Mouse (Mus musculus) A20 (cell line): ENCODE data around the gene Man1c1.

Source experiments
- DNase-seq: peaks from one replicate; pipeline ENCODE4 v3.0.0-alpha.2; 2011; ENCODE audit warnings: low read depth, low spot score

The Man1c1 gene

DNA sequence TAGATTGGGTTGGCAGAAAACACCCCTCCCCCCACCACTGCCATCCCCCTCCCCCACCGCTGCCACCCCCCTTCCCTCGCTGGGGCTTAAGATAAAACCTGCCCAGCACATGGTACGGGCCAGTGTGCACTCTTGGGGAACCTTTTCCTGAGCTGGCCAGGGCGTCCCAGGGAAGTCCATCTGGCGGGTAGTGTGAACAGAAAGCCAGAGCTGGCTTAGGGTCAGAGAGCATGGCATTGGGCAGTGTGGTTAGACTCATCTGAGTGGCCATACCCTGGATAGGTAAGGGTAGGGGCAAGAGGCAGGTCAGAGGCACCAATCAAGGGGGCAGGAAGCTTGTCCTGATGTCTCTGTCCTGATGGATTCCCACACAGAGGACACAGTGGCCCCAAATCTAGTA, 124.5 kb downstream of the Man1c1 start:
- DNase-seq, result no peak

DNA sequence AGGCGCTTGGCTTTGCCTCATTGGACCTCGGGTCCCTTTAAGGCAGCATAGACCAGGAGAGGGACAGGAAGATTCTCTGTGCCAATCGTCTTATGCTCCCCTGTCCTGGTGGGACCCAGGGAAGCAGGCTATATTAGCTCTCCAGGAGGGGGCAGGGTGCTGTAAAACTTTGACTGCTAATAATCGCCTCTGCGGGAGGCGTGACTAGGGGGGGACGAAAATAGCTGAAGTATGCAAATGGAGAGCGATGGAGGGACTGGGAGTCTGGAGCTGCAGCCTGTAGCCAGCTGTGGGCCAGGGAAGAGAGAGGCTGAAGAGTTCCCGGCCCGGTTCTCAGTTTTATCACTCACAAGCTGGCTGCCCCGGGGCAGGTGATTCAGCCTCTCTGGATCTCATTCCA, 124.9 kb downstream of the Man1c1 start:
- peak; percentile 87 for DNase-seq

DNA sequence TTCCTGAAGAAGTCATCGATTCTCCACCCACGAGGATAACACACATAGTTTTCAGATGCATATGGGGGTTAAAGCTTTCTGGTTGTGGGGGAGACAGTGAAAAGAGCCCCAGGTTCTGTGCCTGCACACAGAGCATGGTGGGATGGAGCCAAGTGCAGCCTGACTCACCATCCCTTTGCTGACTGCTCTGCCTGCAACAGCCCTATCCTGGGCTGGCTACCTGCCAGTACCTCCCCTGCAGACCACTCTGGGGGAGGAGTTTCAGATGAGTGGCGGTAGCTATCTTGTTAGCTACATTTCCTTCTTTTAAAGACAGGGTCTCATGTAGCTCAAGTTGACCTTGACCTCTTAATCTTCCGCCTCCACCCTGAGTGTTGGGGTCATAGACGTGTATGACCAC, 125.7 kb downstream of the Man1c1 start:
- DNase-seq, result no peak

DNA sequence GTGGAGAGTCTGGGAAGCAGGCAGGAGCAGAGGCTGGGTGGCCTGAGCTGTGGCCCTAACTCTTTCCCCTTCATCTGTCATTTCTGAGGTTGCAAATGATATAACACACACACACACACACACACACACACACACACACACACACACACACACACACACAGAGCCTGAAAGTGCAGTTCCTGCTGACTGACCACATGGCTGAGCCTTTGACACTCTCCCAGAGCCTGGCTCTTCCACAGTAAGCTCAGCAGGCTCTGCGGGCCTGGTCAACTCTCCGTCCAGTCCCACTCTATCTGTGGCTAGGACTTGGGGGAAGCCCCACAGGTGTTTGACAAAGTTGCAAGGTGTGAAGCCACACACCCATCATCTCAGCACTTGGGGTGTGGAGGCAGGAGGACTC, 126.8 kb downstream of the Man1c1 start:
- DNase-seq, result no peak

DNA sequence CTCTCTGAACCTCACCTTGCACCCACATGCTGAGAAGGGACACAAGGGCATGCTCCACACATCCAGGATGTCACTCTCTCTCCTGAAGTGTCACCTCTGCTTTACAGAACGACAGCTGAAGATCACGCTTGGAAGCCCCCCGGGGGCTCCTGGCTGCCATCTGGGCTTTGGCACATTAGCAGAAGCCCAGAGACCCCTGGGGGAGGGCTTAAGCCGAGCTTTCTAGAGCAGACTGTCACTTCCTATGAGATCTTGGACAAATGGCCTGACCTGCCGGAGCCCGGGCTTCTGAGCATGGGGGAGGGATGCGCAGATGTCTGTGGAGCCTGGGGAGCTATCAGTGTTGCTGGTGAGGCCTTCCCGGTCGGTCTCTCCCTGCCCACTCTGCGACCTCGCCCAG, 128.6 kb downstream of the Man1c1 start:
- no peak for DNase-seq

DNA sequence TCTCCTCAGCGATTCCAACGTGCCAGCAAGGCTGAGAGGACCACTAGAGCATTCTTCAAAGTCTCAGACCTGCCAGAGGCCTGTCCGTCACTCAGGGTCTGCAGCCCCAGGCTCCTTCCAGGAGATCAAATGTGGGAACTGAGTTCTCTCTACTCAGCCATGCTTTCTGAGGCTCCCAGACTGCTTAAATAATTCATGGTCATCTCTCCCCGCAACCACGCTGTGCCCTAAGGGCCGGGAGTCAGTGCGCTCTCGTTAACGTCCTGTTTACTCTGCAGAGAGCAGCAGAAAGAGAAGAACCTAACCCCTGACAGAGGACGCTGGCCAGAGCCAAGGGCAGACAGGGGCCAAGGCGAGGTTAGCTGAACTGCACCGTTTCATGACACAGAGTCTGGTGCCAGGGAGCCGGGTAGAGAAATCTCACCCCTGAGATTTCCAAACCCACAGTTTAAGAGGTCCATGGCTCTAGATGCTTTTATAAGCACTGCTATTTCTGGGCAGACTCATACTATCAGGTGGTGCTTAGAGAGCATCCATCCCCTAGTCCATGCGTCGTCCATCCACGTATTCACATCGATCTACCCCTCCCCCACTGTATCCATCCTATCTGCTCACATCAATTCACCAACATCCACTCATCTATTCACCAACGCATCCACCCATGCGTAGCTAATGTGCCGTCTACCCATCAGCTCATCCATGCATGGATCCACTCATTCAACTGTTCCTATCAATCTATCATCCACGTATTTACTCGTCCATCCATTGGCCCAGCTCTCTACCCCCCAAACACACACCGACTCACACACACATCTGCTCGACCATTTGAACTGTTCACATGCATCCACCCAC, 131.4 kb downstream of the Man1c1 start:
- no peak for DNase-seq

DNA sequence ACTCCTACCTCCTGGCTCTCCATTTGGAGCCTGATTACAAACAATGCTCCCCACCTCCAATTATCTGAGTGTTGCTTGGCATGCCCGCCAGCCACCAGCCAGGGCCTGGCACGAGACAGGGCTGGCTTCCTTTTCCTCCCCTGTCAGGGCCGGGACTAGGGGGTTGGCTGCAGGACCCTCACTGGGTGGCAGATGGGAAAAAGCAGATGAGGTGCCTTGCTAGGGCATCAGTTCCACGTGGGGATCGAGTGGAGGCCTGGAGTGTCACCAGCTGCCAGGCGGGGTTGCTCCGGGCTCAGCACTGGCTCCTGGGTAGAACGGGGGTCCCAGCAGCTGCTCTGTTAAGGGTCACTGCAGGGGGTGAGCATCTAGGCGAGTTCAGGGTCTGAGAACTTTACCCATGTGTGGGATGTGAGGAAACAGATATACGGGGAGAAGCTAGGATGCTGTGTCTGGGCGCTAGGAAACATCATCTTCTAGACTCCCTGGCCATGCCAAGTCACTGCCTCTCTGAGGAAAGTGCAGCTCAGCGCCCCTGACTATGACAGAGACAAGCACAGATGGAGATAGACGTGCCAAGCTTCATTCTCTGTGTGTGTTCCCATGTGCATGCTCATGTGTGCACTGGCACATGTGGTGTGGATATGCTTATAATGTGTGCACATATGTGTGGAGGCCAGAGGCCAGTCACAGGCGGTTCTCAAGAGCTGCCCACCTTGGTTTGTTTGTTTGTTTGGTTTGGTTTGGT, 133.2 kb downstream of the Man1c1 start:
- DNase-seq, result no peak

DNA sequence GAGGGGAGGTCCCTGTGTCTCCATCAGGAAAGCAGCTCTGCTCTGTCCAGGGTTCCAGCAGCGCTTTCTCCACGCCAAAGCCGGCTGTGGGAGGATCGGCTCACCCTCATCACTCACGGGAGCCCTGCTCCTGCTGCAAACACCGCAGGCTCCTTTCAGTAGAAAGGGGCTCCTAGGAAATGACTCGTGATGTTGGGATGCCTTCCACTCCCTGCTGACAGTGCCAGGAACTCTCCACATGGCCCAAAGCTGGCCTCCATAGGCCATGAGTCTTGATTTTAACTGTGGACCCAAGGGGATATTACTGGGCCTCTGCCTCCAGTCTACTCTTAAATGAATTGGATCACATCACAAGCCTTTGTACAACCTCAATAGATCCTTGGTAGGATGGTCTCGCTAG, 134.3 kb downstream of the Man1c1 start:
- no peak for DNase-seq

DNA sequence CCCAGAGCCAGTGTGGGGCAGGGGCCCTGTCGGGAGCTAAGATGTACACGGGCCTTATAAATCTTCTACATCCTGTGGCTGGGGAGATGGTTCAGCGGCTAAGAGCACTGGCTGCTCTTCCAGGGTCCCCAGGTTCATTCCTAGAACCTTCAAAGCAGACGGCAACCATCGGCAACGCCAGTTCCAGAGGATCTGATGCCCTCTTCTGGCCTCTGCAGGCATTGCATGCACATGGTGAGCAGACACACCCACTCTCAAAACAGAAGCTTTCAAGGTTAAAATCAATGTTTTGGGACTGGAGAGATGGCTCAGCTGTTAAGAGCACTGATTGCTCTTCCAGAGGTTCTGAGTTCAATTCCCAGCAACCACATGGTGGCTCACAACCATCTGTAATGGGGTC, 134.9 kb downstream of the Man1c1 start:
- peak; percentile 39 for DNase-seq

DNA sequence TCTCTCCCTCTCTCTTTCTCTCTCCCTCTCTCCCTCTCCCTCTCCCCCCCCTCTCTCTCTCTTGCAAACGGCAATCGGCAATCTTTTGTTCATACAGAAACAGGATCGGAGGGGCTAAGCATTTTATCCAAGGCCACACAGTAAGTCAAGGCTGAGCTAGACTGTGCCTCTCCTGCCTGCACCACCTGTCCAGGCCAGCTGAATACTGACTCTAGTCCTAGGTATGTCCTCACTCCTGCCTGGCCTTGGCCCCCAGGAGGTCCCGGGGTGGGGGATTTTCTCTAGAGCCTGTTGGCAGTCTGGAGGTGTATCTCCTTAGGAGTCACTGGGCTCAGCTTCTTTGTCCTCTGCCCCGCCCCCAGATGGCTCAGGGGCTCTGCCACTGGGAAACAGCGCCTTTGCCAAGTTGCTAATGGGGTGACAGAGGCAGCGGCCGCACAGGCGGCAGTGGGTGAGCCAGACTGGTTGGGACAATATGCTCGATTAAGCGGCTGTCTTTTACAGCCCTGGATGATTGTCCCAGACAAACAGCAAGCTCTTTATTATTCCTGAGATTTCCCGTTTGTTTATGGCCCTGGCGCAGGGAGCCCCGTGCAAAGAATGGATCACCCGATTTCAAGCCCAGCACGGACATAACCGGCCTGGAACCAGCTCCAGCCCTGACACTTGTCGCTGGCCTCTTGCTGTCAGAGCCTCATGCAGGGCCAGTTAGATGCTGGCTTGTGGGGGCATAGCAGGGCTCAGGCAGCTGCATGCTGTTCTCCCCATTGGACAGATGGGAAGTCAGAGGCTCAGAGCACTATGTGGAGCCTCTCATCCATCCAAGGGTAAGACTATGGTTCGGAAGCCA, 136.5 kb downstream of the Man1c1 start:
- no peak for DNase-seq

DNA sequence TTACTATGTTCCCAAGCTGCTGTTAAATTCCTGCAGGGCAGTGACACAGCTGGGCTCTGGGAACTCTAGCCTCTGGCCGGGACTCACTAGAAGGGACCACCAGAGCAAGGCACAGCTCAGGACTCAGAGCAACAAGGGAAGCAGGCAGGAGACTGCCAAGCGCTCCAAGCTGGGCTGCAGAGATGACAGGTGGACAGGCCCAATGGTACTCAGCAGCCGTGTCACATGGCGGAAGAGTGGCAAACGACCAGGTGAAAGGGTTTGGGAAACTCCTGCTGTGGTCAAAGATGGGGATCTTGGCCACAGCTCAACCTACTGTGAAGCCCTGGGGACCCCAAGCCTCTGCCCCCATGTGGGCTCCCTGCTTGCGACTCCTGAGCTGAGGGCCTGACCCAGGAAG, 140.0 kb downstream of the Man1c1 start:
- no peak for DNase-seq

DNA sequence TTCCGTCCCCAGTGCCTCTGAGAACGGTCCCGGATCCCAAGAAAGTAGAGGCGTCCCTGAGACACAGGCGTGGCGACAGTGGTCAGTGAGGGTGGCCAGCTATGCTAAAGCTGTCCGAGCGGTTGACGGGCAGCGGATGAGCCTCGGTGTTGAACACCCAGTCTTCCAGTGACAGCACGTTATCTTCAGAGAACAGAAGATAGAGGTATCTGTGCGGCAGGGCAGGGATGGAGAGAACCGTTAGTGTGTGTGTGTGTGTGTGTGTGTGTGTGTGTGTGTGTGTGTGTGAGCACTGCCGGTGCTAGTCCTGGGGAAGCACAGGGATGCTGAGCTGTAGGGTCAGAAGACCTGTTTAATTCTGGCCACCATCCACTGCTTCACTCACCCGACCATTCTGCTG, 140.5 kb downstream of the Man1c1 start:
- no peak for DNase-seq

DNA sequence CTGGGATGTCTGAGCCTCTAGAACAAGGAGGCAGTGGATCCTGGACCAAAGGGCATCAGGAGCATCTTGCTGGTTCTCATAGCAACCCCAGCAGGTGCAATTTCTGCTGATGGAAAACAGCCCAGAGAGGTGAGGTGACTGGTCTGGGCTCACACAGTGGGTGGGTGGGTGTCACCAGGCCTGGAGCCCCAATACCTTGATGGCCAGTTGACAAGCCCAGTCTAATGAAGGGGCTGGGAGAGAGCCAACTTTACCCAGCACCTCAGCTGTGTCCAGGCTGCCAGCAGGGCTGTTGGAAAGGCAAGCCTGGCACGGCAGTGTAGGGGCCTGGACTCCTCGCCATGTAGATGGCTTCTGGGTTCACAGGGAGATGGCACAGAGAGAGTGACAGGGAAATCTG, 142.1 kb downstream of the Man1c1 start:
- no peak for DNase-seq

DNA sequence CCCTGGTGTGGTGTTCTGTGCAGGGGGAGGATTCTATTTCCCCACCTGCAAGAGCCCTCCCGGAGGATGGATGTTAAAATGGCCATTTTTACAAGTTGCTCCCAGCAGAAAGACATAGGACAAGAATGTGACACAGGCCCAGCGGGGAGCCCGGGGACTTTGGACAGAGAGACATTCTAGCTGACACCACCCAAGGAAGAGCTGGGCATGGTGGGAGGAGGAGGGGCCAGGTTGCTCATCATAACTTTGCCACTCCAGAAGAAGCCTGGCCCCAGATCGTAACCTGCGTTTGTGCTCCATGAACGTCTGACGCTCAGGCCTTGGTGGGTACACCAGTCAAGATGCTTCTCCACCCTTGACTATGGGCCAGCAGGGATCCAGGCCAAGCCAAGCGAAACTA, 143.4 kb downstream of the Man1c1 start:
- no peak for DNase-seq

DNA sequence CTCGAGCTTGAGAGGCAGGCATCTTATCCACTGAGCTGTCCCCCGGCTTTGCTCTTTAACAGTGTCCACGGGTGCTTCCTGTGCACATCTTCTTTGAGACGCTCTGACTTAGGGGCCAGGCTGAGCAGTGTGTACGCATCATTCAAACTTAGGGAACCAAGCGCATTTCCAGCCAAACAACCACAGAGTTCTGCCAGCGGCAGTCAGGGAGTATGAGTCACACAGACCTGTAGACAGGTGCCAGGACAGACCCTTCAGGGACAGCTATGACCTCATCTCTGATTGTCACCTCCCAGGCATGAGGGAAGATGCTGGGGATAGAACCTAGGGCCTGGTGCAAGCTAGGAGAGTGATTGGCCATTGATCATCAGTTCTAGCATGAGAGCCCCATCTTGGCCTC, 144.9 kb downstream of the Man1c1 start:
- DNase-seq, result no peak

DNA sequence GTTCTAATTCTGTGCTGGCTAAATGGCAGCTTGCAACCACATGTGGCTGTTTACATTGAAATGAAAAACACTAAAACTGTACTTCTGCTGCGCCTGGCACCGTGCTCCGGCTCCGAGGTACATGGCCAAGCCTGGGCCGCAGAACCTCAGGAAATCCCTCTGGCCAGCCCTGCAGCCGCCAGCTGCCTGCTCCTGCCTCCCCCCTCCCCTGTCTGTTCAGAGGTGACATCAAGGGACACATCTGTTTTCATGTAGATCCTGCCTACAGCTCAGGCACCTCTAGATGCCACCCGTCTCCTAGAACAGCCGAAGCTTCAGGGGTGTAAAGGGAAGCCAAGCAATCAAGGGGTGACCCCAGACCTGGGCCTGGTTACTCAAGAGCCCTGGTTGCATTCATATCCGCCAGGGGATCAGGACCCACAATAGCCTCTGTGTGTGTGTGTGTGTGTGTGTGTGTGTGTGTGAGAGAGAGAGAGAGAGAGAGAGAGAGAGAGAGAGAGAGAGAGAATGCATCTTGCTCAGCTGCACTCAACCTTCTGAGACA, 145.4 kb downstream of the Man1c1 start:
- no peak for DNase-seq

DNA sequence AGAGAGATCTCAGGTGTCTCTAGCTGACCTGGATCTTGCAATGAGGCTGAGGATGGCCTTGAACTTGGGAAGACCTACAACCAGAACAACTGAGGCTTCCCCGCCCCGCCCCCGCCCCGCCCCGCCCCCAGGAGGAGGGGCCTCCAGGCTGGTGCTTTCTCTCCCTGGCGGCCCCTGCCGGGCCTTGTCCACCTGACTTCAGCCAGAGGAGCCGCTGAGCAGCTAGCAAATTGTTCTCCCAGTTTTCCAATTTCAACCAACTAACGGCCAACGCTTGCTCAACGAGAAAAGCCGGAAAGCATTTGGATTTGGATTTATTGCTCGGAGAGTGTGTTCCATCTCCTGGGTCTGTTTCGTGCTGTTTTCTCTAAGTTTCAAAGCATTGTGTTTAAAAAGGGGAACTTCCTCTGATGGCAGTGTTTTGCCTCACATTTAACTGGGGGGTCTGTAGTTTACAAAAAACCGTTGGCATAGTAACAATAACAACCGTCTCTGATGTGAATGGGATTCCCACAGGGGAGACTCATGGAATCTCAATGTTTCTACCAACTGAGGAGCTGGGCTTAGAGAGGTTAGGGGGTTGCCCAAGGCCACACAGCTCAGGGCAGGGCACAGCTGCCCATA, 146.4 kb downstream of the Man1c1 start:
- peak; percentile 72 for DNase-seq

DNA sequence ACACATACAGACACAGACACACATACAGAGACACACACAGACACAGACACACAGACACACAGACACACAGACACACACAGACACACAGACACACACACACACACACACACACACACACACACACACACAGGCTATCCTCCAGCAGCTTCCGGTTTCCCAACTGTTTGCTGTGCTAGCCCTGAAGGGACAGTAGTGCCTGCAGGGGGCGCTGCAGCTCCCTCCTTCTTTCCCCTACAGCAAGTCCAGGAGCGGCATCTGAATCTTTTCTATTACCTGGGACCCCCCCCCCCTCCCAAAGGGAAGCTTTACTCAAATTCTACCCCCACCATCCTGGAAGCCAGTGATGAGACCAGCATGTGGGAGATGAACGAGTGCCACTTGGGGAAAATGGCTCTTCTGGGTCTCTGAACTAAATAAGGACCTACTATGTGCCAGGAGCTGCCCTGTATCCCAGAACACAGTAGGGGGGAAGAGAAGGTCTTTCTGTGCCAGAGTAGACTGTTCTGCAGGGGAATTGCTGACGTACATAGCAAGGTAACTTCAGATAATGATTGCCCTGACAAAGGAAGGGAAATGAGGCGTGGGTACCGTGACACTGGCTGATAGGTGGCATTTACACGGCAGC, 148.0 kb downstream of the Man1c1 start:
- peak; percentile 51 for DNase-seq

DNA sequence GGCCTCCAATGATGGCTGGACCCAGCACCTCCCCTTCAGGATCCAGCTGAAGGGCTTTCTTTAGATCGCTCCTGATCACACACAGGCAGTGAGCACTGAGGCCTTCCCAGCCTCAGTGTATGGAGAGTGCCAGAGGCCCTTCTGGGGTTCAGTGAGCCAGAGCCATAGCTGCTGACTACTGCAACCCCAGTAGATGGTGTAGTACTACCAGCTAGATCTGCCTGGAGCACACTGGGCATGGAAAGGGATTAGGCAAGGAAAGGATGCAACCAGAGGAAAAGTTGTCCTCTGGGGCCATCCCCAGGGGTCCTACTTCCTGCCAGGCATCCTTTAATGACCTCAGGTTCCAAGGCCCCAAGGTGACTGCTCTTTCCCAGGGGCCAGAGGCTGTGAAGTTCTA, 150.5 kb downstream of the Man1c1 start:
- DNase-seq, result no peak

DNA sequence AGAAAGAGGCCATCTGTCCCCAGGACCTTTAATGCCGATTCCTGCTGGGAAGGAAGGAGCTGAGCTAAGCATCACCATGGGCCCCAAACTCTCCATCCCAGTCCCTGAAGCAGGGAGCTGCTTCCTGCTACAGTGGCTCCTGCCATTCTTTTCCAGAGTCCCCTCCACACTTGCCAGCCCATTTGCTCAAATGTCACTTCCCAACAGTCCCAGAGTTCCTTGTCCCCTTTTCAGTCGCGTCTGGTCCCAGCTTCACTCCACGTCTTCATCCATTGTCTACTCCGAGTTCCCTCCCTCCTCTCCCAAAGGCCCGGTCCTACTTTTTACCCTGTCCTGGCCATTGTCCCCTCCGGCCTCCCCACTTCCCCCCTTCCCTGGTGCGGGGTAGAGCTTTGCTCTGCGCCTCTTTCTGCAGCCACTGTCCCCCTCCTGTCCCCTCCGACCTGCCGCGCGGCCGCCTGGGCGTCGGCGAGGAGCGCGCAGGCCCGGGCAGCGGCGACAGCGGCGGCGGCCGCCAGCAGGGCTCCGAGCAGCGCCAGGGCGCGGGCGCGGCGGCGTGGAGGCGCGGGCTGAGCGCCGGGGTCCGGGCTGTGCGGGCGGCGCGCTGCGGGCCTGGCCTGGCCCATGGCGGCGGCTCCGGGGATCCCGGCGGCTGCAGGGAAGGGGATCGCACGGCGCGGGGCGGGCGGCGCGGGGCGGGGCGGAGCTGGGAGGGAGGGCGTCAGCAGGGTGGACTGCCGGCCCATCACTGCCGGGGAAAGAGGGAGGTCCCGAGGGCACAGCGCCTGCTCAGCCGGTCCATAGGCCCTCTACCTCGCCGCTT, 152.4 kb downstream of the Man1c1 start, which contains the start of gene Selenon:
Gene Selenon (minus strand): TSS at position 673 of the 823 bp plus-strand sequence.
- DNase-seq, result no peak
